ENCODE assay signal across 28 mouse cellular contexts in genomic region chr6:30750482-30750881, GRCm38 (mm10). TPM values are rescaled to one million over a fixed set of nuclear protein-coding genes. Genes with fewer than 3 reads are reported as not detected.
DNase-seq lines count a peak whose midpoint lies in the region; ATAC-seq and TF ChIP-seq lines count a peak whose summit lies in the region.
"Had no signal": no experiment of that assay in that cellular context is flagged by ENCODE, and none has a peak within 500 bp of the region (broad histone marks: within the 10 kb centered on the region; RNA-seq: fewer than 3 reads in every experiment).

No protein-coding gene starts in this region.

- H3K9ac ChIP-seq in heart, embryonic 16.5 days (ENCODE audit: low read length) = no peak overlapping the region
- no peak overlapping the region for H3K9ac ChIP-seq in lung, embryonic 14.5 days
- H3K9ac ChIP-seq in hindbrain, embryonic 12.5 days = no peak overlapping the region
- H3K9ac ChIP-seq: embryonic facial prominence, embryonic 15.5 days; forebrain, postnatal 0 days; hindbrain, embryonic 14.5 days; liver, embryonic 12.5 days; neural tube, embryonic 13.5 days had no signal

- H3K27ac ChIP-seq in heart, embryonic 16.5 days (ENCODE audit: low read length) = no peak overlapping the region
- no peak overlapping the region for H3K27ac ChIP-seq in lung, embryonic 14.5 days (ENCODE audit: low read depth)
- H3K27ac ChIP-seq in hindbrain, embryonic 12.5 days = no peak overlapping the region
- H3K27ac ChIP-seq: embryonic facial prominence, embryonic 15.5 days; hindbrain, embryonic 14.5 days; left cerebral cortex, adult 2 months; liver, embryonic 12.5 days; midbrain, embryonic 10.5 days; neural tube, embryonic 13.5 days had no signal

- no peaks in the 10 kb centered on the region for H3K27me3 ChIP-seq in heart, embryonic 16.5 days (ENCODE audit: control insufficient read depth, insufficient read depth, low read length)
- no peaks in the 10 kb centered on the region for H3K27me3 ChIP-seq in lung, embryonic 14.5 days (ENCODE audit: insufficient read depth, low read length)
- no peaks in the 10 kb centered on the region for H3K27me3 ChIP-seq in hindbrain, embryonic 12.5 days
- H3K27me3 ChIP-seq: embryonic facial prominence, embryonic 15.5 days; liver, embryonic 12.5 days; neural tube, embryonic 13.5 days had no signal

- peak; percentile 34; the same call in 1 of the 2 replicates for ATAC-seq in heart, embryonic 16.5 days (replicated peaks; ENCODE audit: extremely low read depth, insufficient read depth, low FRiP score)
- ATAC-seq in lung, embryonic 14.5 days (ENCODE audit: insufficient read depth) = 0 out of 2 replicates have a peak, but pooled peaks have one; percentile 41
- no peak for ATAC-seq in hindbrain, embryonic 12.5 days (ENCODE audit: low FRiP score)
- ATAC-seq: CD4-positive, CD25-positive, alpha-beta regulatory T cell, adult 4 months; forebrain, postnatal 0 days; inflammation-experienced regulatory T-cells, adult 6 months; liver, embryonic 12.5 days; midbrain, embryonic 16.5 days had no signal

- peaks cover 26% of the 10 kb centered on the region for H3K36me3 ChIP-seq in heart, embryonic 16.5 days (ENCODE audit: control insufficient read depth, insufficient read depth)
- peaks cover 43% of the 10 kb centered on the region for H3K36me3 ChIP-seq in lung, embryonic 14.5 days (ENCODE audit: insufficient read depth)
- peaks cover 48% of the 10 kb centered on the region for H3K36me3 ChIP-seq in hindbrain, embryonic 12.5 days

- H3K4me2 ChIP-seq in heart, embryonic 16.5 days (ENCODE audit: low read depth, low read length) = no peak overlapping the region
- no peak overlapping the region for H3K4me2 ChIP-seq in lung, embryonic 14.5 days
- no peak overlapping the region for H3K4me2 ChIP-seq in hindbrain, embryonic 12.5 days (replicated peaks)
- H3K4me2 ChIP-seq: embryonic facial prominence, embryonic 15.5 days; hindbrain, embryonic 14.5 days; liver, embryonic 12.5 days; neural tube, embryonic 13.5 days had no signal

- WGBS in heart, embryonic 16.5 days = 61% methylated on average over 6 of the region's 6 CpGs
- WGBS in lung, embryonic 14.5 days = 66% methylated on average over 6 of the region's 6 CpGs
- 83% methylated on average over 6 of the region's 6 CpGs for WGBS in hindbrain, embryonic 12.5 days

- intact Hi-C loops in heart, postnatal 10 days (cut with DNase I) = no loop called here

- H3K4me1 ChIP-seq in heart, embryonic 16.5 days (ENCODE audit: control insufficient read depth, insufficient read depth, low read length) = no peaks in the 10 kb centered on the region
- H3K4me1 ChIP-seq in lung, embryonic 14.5 days (ENCODE audit: insufficient read depth) = 0 out of 2 replicates have a peak, but pooled peaks cover 2% of the 10 kb centered on the region
- H3K4me1 ChIP-seq in hindbrain, embryonic 12.5 days = no peaks in the 10 kb centered on the region; the same call in 1 of the 2 replicates
- H3K4me1 ChIP-seq: liver, embryonic 12.5 days; neural tube, embryonic 13.5 days had no signal

- DNase-seq in heart, adult 11 months = peak; percentile 53
- DNase-seq in heart, adult 8-10 months (ENCODE audit: low spot score) = no peak
- DNase-seq in heart, postnatal 10 days = no peak
- DNase-seq in lung, embryonic 14.5 days = no peak
- DNase-seq in lung, postnatal 4 days = no peak
- DNase-seq: adrenal gland, postnatal 14 days; cerebellum, adult 2 months; cerebellum, postnatal 25 days; forebrain, postnatal 0 days; gastrocnemius, postnatal 14 days; kidney, adult 8-10 months; lung, adult 18-20 months; lung, postnatal 36 days; retina, postnatal 1 day; right cerebral cortex, postnatal 25 days; spleen, adult 18-20 months had no signal

- H3K9me3 ChIP-seq in heart, embryonic 16.5 days (replicated peaks; ENCODE audit: control insufficient read depth, low read length) = no peaks in the 10 kb centered on the region
- H3K9me3 ChIP-seq in lung, embryonic 14.5 days (ENCODE audit: low read depth, low read length) = no peaks in the 10 kb centered on the region
- H3K9me3 ChIP-seq in hindbrain, embryonic 12.5 days (replicated peaks) = no peaks in the 10 kb centered on the region
- H3K9me3 ChIP-seq: embryonic facial prominence, embryonic 15.5 days; liver, embryonic 12.5 days; midbrain, embryonic 10.5 days; neural tube, embryonic 13.5 days had no signal

- no peak for TF ChIP-seq CTCF in lung, embryonic 14.5 days (IDR thresholded peaks at IDR 0.05; ENCODE audit: low read depth)

- no peak overlapping the region for H3K4me3 ChIP-seq in heart, embryonic 16.5 days (ENCODE audit: low read length)
- H3K4me3 ChIP-seq in lung, embryonic 14.5 days (ENCODE audit: low read depth, low read length) = no peak overlapping the region
- no peak overlapping the region for H3K4me3 ChIP-seq in hindbrain, embryonic 12.5 days
- H3K4me3 ChIP-seq: embryonic facial prominence, embryonic 15.5 days; left cerebral cortex, adult 2 months; liver, embryonic 12.5 days; midbrain, embryonic 10.5 days; myocyte; neural tube, embryonic 13.5 days had no signal

RNA-seq across cellular contexts. Expression of gene Mest, which starts 27.1 kb away (rescaled TPM):
- total RNA-seq in heart, adult 8-10 months (2022) = 1 to 10 TPM; 3.2 to 9.2 (median 7.6) TPM
- polyA plus RNA-seq in heart, embryonic 16.5 days (2015; fragmentation: Nextera tagmentation; extraction: Ambion mirVana) = 1,693 and 1,886 TPM in 2 replicates
- 100 to 1,000 TPM; 192 to 215 TPM for total RNA-seq in heart, postnatal 10 days (2021)
- polyA plus RNA-seq in lung, embryonic 14.5 days (2014; fragmentation: Nextera tagmentation; extraction: Ambion mirVana) = 1,596 and 1,677 TPM in 2 replicates
- polyA plus RNA-seq in hindbrain, embryonic 12.5 days (2016; fragmentation: Nextera tagmentation; extraction: Ambion mirVana) = 763 and 927 TPM in 2 replicates

RNA-seq across cellular contexts. Expression of gene Cep41, which starts 56.9 kb away (rescaled TPM):
- 1 to 10 TPM; 1.5 to 3.4 (median 2.1) TPM for total RNA-seq in heart, adult 8-10 months (2022)
- 9.3 and 10.5 TPM in 2 replicates for polyA plus RNA-seq in heart, embryonic 16.5 days (2015; fragmentation: Nextera tagmentation; extraction: Ambion mirVana)
- total RNA-seq in heart, postnatal 10 days (2021) = 1 to 10 TPM; 2.3 to 4.1 TPM
- 11.6 and 12.8 TPM in 2 replicates for polyA plus RNA-seq in lung, embryonic 14.5 days (2014; fragmentation: Nextera tagmentation; extraction: Ambion mirVana)
- polyA plus RNA-seq in hindbrain, embryonic 12.5 days (2016; fragmentation: Nextera tagmentation; extraction: Ambion mirVana) = 20.5 and 21.9 TPM in 2 replicates
